Mouse (Mus musculus): ENCODE measurements at regions not wholly inside any gene's neighbourhood (a gene's known extent, or its start where the extent isn't known, plus 50 kb on each side); places are given as distances from the start of the nearest gene placed in this dataset.

- DNase-seq (ENCODE audit: low spot score in 2 of 2), result no peak
Observed at GRCm38 (mm10) chr6:49989585-49990521, 120.2 kb upstream of the Mpp6 start.

GRCm38 (mm10) chr6:49990522-49990858 is 119.6 kb upstream of the Mpp6 start:
- no peak for DNase-seq (ENCODE audit: low spot score in 2 of 2)

- no peak for DNase-seq (ENCODE audit: low spot score in 2 of 2)
Observed at GRCm38 (mm10) chr6:49999365-49999764, 110.7 kb upstream of the Mpp6 start.

GRCm38 (mm10) chr6:50008074-50008473 is 102.0 kb upstream of the Mpp6 start:
- DNase-seq (ENCODE audit: low spot score in 2 of 2), result no peak

- DNase-seq (ENCODE audit: low spot score in 2 of 2), result no peak
Observed at GRCm38 (mm10) chr6:50008869-50009268, 101.2 kb upstream of the Mpp6 start.

GRCm38 (mm10) chr6:50009339-50009738 is 100.7 kb upstream of the Mpp6 start:
- DNase-seq (ENCODE audit: low spot score in 2 of 2), result no peak

- no peak for DNase-seq (ENCODE audit: low spot score in 2 of 2)
Observed at GRCm38 (mm10) chr6:50009856-50010255, 100.2 kb upstream of the Mpp6 start.

GRCm38 (mm10) chr6:50011071-50011470 is 99.0 kb upstream of the Mpp6 start:
- no peak for DNase-seq (ENCODE audit: low spot score in 2 of 2)

- DNase-seq (ENCODE audit: low spot score in 2 of 2), result no peak
Observed at GRCm38 (mm10) chr6:50011746-50012453, 98.1 kb upstream of the Mpp6 start.

- no peak for DNase-seq (ENCODE audit: low spot score in 2 of 2)
Observed at GRCm38 (mm10) chr6:50013067-50013466, 97.0 kb upstream of the Mpp6 start.

GRCm38 (mm10) chr6:50013842-50014241 is 96.2 kb upstream of the Mpp6 start:
- no peak for DNase-seq (ENCODE audit: low spot score in 2 of 2)

- DNase-seq (ENCODE audit: low spot score in 2 of 2), result no peak
Observed at GRCm38 (mm10) chr6:50027981-50028380, 82.1 kb upstream of the Mpp6 start.

GRCm38 (mm10) chr6:50029895-50030515 is 80.0 kb upstream of the Mpp6 start:
- DNase-seq (ENCODE audit: low spot score in 2 of 2), result no peak

GRCm38 (mm10) chr6:50031356-50031755 is 78.7 kb upstream of the Mpp6 start:
- no peak for DNase-seq (ENCODE audit: low spot score in 2 of 2)

- DNase-seq (ENCODE audit: low spot score in 2 of 2), result no peak
Observed at GRCm38 (mm10) chr6:50032894-50033595, 77.0 kb upstream of the Mpp6 start.

GRCm38 (mm10) chr6:50037614-50038013 is 72.4 kb upstream of the Mpp6 start:
- DNase-seq (ENCODE audit: low spot score in 2 of 2), result no peak

GRCm38 (mm10) chr6:50038369-50038768 is 71.7 kb upstream of the Mpp6 start:
- DNase-seq (ENCODE audit: low spot score in 2 of 2), result no peak

- no peak for DNase-seq (ENCODE audit: low spot score in 2 of 2)
Observed at GRCm38 (mm10) chr6:50041044-50041443, 69.0 kb upstream of the Mpp6 start.

GRCm38 (mm10) chr6:50042127-50042526 is 67.9 kb upstream of the Mpp6 start:
- DNase-seq (ENCODE audit: low spot score in 2 of 2), result no peak

- no peak for DNase-seq (ENCODE audit: low spot score in 2 of 2)
Observed at GRCm38 (mm10) chr6:50044165-50044564, 65.9 kb upstream of the Mpp6 start.

GRCm38 (mm10) chr6:50046721-50047120 is 63.3 kb upstream of the Mpp6 start:
- DNase-seq (ENCODE audit: low spot score in 2 of 2), result no peak

GRCm38 (mm10) chr6:50052416-50052815 is 57.6 kb upstream of the Mpp6 start:
- no peak for DNase-seq (ENCODE audit: low spot score in 2 of 2)
